Mouse (Mus musculus) stomach, embryonic 16.5 days (tissue): ENCODE results near the gene Cage1. TPM values are rescaled to one million over a fixed set of nuclear protein-coding genes. Genes with fewer than 3 reads are reported as not detected.

Experiments used
- ATAC-seq: fragments of 200-750 bp; cut with Nextera tagmentation; 2 replicates; pipeline ENCODE4 v1.8.0; 2017; ENCODE audit warnings: moderate number of reproducible peaks, moderate TSS enrichment; ENCODE audit not compliant: insufficient read depth, low FRiP score
- H3K27ac ChIP-seq: fragments of 300-500 bp; sonication (generic); 2 replicates; pipeline ENCODE4 v1.5.1; 2014; ENCODE audit warnings: low read length
- H3K27me3 ChIP-seq: fragments of 300-500 bp; sonication (generic); 2 replicates; pipeline ENCODE4 v1.6.1; 2014; ENCODE audit warnings: low read length, control low read depth, mixed read lengths; ENCODE audit not compliant: control insufficient read depth, insufficient read depth
- H3K36me3 ChIP-seq: fragments of 300-500 bp; sonication (generic); 2 replicates; pipeline ENCODE4 v1.6.1; 2014; ENCODE audit warnings: low read length; ENCODE audit not compliant: control insufficient read depth, insufficient read depth
- H3K4me1 ChIP-seq: fragments of 300-500 bp; sonication (generic); 2 replicates; pipeline ENCODE4 v1.6.1; 2014; ENCODE audit warnings: low read length, control low read depth, mixed read lengths; ENCODE audit not compliant: control insufficient read depth, insufficient read depth
- H3K4me2 ChIP-seq: fragments of 300-500 bp; sonication (generic); 2 replicates; pipeline ENCODE4 v1.6.1; 2014; ENCODE audit warnings: low read depth, low read length, mixed read lengths
- H3K4me3 ChIP-seq: fragments of 300-500 bp; sonication (generic); replicated peaks from 2 replicates; pipeline ENCODE4 v1.5.1; 2014; ENCODE audit warnings: mild to moderate bottlenecking, low read length
- H3K9ac ChIP-seq: fragments of 300-500 bp; sonication (generic); 2 replicates; pipeline ENCODE4 v1.6.1; 2014; ENCODE audit warnings: low read length
- H3K9me3 ChIP-seq: fragments of 300-500 bp; sonication (generic); replicated peaks from 2 replicates; pipeline ENCODE4 v1.6.1; 2016; ENCODE audit warnings: low read length, control low read depth; ENCODE audit not compliant: control insufficient read depth
- WGBS: fragments of 180-500 bp; shearing (Covaris S2); extraction: QIAGEN DNeasy Blood & Tissue Kit; methylation state at CpG from one replicate; pipeline ENCODE4 v1.1.7; 2014; 5-methylcytosine and 5-hydroxymethylcytosine counted together
- polyA plus RNA-seq: library from polyadenylated mRNA; unstranded; fragments of >200 nt; fragmentation: Nextera tagmentation; extraction: Ambion mirVana; gene quantifications from 2 replicates; pipeline ENCODE4 v1.2.1, GENCODE M21; 2015

Gene Cage1
- polyA plus RNA-seq, 1 experiment from 2014 or later = 0.72 TPM

- H3K4me1 ChIP-seq = peaks cover 3% of the 10 kb centered on the region; the same call in 1 of the 2 replicates
- WGBS = 79% methylated on average over 6 of the region's 6 CpGs
Observed at GRCm38 (mm10) chr13:37974036-37974435, 62.8 kb downstream of the Cage1 start.

GRCm38 (mm10) chr13:37970887-37971530, 65.9 kb downstream of the Cage1 start:
- no peaks in the 10 kb centered on the region for H3K27me3 ChIP-seq
- no peak overlapping the region for H3K4me3 ChIP-seq
- H3K4me1 ChIP-seq = peaks cover 19% of the 10 kb centered on the region
- no peak overlapping the region for H3K4me2 ChIP-seq
- peak; percentile 54; the same call in 1 of the 2 replicates for ATAC-seq
- no peak overlapping the region for H3K9ac ChIP-seq
- no peaks in the 10 kb centered on the region for H3K36me3 ChIP-seq
- WGBS = 67% methylated on average over 11 of the region's 11 CpGs
- no peak overlapping the region for H3K27ac ChIP-seq
- no peaks in the 10 kb centered on the region for H3K9me3 ChIP-seq

More at GRCm38 (mm10) chr13:37974036-37974435, 62.8 kb downstream of the Cage1 start:
- Histone ChIP-seq H3K36me3 (peaks cover 11% of the 10 kb centered on the region), H3K27ac (no peak overlapping the region), H3K27me3 (no peaks in the 10 kb centered on the region), H3K4me3 (no peak overlapping the region), H3K9ac (no peak overlapping the region), H3K9me3 (no peaks in the 10 kb centered on the region), H3K4me2 (no peak overlapping the region)
- ATAC-seq = no peak

- Histone ChIP-seq H3K36me3 (no peaks in the 10 kb centered on the region), H3K27ac (no peak overlapping the region), H3K27me3 (no peaks in the 10 kb centered on the region), H3K4me1 (peaks cover 19% of the 10 kb centered on the region), H3K9ac (no peak overlapping the region), H3K4me2 (no peak overlapping the region), H3K9me3 (no peaks in the 10 kb centered on the region), H3K4me3 (no peak overlapping the region)
- no peak for ATAC-seq
- 59% methylated on average over 8 of the region's 8 CpGs for whole genome bisulfite sequencing
Observed at GRCm38 (mm10) chr13:37969988-37970387, 66.9 kb downstream of the Cage1 start.

- Histone ChIP-seq H3K27me3 (no peaks in the 10 kb centered on the region), H3K36me3 (no peaks in the 10 kb centered on the region), H3K9me3 (no peaks in the 10 kb centered on the region), H3K27ac (no peak overlapping the region), H3K4me3 (no peak overlapping the region), H3K4me1 (peaks cover 19% of the 10 kb centered on the region), H3K9ac (no peak overlapping the region), H3K4me2 (no peak overlapping the region)
- no peak for ATAC-seq
- WGBS = 8% methylated on average over 14 of the region's 14 CpGs
Observed at GRCm38 (mm10) chr13:37969337-37969736, 67.5 kb downstream of the Cage1 start.

- WGBS = 59% methylated on average over 10 of the region's 10 CpGs
- no peaks in the 10 kb centered on the region for H3K36me3 ChIP-seq
- H3K4me1 ChIP-seq = peaks cover 19% of the 10 kb centered on the region
- H3K27ac ChIP-seq = peak overlapping the region; percentile 38
- no peaks in the 10 kb centered on the region for H3K9me3 ChIP-seq
- H3K27me3 ChIP-seq = no peaks in the 10 kb centered on the region
- no peak overlapping the region for H3K4me3 ChIP-seq
- peak overlapping the region; percentile 7; the same call in 1 of the 2 replicates for H3K9ac ChIP-seq
- no peak for ATAC-seq
- 0 out of 2 replicates have a peak overlapping the region, but pooled peaks have one; percentile 20 for H3K4me2 ChIP-seq
Observed at GRCm38 (mm10) chr13:37967565-37967964, 69.3 kb downstream of the Cage1 start.

GRCm38 (mm10) chr13:37967052-37967437, 69.8 kb downstream of the Cage1 start:
- Histone ChIP-seq H3K4me2 (peak overlapping the region; percentile 20; the same call in 1 of the 2 replicates), H3K9me3 (no peaks in the 10 kb centered on the region), H3K4me3 (no peak overlapping the region), H3K4me1 (peaks cover 19% of the 10 kb centered on the region), H3K36me3 (no peaks in the 10 kb centered on the region), H3K27ac (no peak overlapping the region; the same call in 1 of the 2 replicates), H3K9ac (peak overlapping the region; percentile 29), H3K27me3 (no peaks in the 10 kb centered on the region)
- 26% methylated on average over 12 of the region's 12 CpGs for WGBS
- ATAC-seq = peak; percentile 32; the same call in 1 of the 2 replicates

- Histone ChIP-seq H3K9me3 (no peaks in the 10 kb centered on the region), H3K27ac (no peak overlapping the region), H3K27me3 (no peaks in the 10 kb centered on the region), H3K36me3 (no peaks in the 10 kb centered on the region), H3K4me3 (no peak overlapping the region), H3K9ac (peak overlapping the region; percentile 29; the same call in 1 of the 2 replicates), H3K4me1 (peaks cover 19% of the 10 kb centered on the region), H3K4me2 (peak overlapping the region; percentile 20; the same call in 1 of the 2 replicates)
- 57% methylated on average over 15 of the region's 15 CpGs for WGBS
- peak; percentile 6; the same call in 1 of the 2 replicates for ATAC-seq
Observed at GRCm38 (mm10) chr13:37966256-37967051, 70.4 kb downstream of the Cage1 start.

GRCm38 (mm10) chr13:37965126-37965914, 71.5 kb downstream of the Cage1 start:
- Histone ChIP-seq H3K4me1 (peaks cover 19% of the 10 kb centered on the region), H3K9ac (no peak overlapping the region), H3K27me3 (no peaks in the 10 kb centered on the region), H3K36me3 (no peaks in the 10 kb centered on the region), H3K27ac (no peak overlapping the region), H3K4me2 (no peak overlapping the region), H3K9me3 (no peaks in the 10 kb centered on the region), H3K4me3 (no peak overlapping the region)
- 52% methylated on average over 17 of the region's 17 CpGs for WGBS
- ATAC-seq = no peak
